Mouse (Mus musculus): ENCODE data around the gene Lgi1.

DNA sequence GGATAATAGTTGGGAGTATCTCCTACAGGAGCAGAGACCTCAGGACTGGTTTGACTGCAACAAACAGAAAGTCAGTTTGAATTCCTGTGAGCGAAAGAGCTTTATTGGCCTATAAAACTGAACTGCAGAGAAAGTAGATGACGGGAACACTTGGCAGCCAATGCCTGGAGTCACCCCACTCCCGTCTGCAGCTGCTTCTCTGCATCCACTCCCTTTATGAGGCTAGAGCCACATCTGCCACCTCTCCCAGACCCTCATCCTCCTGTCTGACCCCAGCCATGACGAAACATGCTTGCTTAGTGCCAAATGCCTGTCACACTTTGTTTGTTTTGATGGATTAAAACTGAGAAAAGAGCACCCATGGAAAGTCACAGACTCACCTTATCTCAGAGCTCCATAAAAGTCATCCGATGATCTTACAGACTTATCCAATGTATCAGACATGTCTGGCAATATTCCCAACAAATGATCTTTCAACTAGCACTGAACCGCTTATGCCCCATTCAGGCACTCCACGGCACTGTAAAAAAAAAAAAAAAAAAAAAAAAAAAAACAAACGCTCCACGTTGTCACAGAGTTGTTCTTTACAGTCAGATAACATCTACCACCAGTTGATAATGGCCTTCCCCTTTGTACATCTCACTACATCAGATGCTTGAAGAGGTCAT lies 93.8 kb downstream of the Lgi1 start:
- TF ChIP-seq CTCF (IDR thresholded peaks at IDR 0.05; ENCODE audit: extremely low read depth, insufficient read depth, insufficient read length, insufficient replicate concordance) (no peak), POLR2A (IDR thresholded peaks at IDR 0.05; ENCODE audit: low read depth, low read length) (no peak)

Measured in spleen, adult 2 months (tissue).